Mouse (Mus musculus) liver (tissue): ENCODE results near the gene Sphkap.

ENCODE experiments used
- DNase-seq: peaks from one replicate; pipeline ENCODE4 v3.0.0-alpha.2; 2020; ENCODE audit warnings: mixed read lengths

The Sphkap gene

DNA sequence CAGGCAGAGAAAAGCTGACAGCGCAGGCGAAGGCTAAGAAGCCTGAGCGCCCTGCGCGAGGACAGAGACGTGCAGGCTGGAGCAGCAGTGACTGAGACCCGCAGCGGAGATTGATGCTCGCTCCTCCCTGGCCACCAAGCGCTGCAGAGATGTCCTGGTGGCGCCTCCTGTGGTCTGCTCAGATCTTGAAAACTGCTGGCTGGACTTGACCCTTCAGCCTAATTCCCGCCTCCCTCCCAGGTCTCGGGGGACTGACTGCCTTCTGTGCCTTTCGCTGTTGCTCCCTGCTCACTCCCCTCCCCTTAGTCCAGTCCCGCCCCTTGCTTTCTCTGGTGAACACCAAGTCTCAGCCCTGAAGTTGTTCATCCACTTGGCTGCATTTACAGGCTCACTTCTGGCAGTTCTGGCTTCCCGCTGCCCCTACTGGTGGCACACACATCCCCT lies at the start of gene Sphkap:
TSS of gene Sphkap (minus strand) at position 180 of the 444 bp plus-strand sequence.
- peak; percentile 19 for DNase-seq

DNA sequence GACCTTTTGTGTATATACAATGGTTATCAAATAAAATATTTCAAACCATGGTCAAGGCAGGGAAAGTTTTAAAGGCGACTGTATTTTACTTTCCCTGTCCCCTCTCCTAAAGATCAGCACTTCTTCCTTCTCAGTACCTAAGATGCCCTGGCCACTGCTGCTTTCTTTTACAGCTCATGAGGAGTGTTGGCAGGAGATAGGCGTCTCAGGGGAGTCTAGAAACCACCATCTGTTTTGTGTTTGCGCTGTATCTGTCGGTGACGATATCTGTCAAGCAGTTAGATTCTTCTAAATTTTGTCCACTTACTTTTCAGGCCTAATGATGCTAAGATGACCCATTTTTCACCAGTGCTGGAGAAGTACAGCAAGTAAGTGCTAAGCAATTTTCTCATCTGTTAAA lies 43.3 kb upstream of the Sphkap start:
- no peak for DNase-seq

DNA sequence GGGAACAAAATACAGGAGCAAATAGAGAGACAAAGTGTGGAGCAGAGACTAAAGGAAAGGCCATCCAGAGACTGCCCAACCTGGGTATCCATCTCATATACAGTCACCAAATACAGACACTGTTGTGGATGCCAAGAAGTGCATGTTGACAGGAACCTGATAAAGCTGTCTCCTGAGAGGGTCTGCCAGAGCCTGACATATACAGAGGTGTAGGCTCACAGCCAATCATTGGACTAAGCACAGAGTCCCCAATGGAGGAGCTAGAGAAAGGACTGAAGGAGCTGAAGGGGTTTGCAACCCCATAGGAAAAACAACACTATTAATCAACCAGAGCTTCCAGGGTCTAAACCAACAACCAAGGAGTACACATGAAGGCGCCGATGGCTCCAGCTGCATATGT lies 32.4 kb upstream of the Sphkap start:
- no peak for DNase-seq

DNA sequence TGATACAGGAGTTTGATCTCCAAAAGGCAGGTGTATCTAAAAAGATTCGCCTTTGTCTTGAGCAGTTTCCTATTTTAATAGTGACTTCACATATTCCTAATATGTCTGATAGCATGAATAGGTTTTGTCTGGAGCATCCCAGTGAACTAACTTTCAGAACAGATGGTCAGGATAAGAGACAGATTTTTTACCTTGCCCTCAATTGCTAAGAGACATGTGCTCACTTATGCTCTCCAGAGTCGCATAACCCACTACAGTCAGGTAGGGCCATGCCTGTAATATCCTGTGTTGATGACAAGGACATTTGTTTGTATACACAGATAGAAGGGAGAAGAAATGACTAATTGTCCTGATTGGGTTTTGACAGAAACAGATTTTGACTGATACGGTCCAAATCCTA lies 25.9 kb upstream of the Sphkap start:
- no peak for DNase-seq

DNA sequence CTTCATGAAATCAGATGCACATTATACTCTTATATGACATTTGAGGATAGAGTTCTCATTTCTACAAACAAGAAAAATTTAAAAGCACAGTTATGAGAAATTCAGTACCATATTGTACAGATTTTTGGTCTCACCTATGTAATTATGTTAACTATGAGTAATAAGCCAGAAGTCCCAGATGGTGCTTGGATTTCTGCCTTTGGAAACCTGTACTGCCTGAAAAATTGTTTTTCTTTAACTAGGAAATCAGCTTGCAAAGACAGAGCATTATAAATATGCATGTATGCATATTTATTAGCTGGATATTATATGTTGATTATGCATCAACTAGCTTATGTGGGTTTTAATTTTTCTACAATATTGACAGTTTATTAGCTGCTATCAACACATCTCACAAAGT lies 21.9 kb upstream of the Sphkap start:
- no peak for DNase-seq

DNA sequence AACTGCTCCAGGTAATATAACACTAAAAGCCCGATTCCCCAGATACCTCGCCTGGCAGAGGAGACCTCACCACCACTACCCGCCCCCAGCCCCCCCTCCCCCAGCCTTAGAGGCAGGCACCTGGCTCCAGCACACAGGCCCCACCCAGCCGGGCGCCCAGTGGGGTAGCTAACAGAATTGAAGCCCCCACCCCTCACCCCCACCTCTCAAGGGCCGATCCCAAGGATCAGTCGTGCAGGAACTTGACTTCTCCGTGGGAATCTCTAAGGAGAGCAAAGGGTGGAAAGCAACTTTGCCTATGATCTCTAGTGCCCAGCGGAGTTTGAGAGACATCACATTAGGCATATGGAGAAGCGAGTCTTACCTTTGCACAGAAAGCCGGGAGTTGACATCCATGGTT lies 384 bp downstream of the Sphkap start:
- no peak for DNase-seq

DNA sequence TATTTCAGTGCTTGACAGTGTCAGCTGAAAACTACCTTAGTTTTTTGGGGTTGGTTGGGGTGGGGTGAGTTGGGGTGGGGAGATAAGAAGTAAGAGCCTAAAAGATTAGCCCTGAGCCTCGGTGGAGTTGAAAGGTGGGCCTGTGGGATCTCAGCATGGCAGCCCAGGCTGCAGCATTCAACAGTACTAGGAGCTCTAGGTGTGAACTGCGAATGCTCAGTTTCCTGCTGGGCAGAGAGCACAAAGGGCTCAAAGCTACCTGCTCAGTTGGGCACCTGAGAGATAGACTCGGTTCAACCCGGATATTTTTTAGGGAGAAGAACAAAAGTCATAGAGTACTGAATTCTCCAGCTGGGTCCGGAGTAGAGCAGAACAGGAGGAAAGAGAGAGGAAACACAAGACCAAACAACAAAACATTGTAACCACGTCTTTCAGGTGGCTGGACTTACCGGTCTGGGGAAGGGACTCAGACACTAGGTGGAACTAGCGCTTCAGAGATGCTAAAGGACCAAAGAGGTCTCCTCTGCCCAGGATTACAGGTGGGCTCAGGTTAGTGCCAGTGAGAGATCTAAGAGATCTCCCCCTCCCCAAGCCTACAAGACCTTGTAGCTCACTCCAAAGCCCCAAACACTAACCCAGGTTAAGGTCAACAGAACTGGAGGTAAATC lies 984 bp downstream of the Sphkap start:
- DNase-seq, result no peak

DNA sequence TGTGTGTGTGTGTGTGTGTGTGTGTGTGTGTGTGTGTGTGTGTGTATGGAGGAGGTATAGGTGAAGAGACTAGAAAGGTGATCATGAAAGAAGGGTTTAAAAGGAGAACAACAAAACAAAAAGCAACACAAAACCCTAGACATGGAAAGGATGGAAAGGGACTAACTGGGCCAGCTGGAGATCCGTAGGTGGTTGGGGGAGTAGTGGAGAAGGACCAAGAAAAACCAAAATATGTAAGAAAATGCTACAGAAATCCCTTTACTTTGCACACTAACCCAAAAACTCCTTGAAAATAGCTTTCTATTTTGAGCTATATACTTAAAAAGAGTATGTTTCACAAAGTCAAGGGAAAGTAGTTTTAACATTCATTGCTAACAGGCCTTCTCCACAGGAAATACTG lies 6.9 kb downstream of the Sphkap start:
- no peak for DNase-seq

DNA sequence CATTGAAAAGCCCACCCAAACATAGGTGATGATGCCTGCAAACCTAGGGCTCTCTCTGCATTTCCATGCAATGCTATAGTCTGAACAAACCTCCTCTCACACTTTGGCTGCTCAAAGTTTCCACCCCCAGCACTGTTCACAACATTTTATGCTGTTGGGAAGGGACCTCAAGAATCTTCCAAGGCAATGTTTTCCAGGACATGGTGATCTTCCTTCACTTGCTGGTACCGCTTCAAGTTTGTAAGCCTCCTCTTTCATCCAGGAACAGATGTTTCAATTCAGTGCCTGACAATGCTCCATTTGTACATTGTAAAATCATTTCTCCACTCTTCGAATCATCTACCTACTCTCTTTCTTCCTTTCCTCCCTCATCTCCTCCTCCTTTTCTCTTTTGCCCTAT lies 11.7 kb downstream of the Sphkap start:
- no peak for DNase-seq

DNA sequence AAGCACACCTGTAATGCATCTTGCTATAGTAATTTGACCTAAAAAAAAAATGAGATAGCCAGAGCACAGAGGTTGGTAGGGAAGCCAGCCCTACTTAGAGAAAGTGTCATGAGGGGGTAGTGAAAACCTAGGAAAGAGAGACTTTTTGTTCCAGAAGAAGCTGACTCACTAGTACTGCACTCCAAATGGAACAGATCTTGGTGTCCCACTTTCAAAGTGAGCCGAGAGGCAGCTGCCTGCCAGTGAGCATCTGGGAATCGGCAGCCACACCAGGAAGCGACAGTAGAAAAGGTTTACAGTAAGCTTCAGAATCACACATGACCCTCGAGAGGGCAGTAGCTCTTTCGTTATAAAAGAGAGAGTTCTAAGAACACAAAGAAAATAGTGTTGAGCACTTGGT lies 12.4 kb downstream of the Sphkap start:
- no peak for DNase-seq

DNA sequence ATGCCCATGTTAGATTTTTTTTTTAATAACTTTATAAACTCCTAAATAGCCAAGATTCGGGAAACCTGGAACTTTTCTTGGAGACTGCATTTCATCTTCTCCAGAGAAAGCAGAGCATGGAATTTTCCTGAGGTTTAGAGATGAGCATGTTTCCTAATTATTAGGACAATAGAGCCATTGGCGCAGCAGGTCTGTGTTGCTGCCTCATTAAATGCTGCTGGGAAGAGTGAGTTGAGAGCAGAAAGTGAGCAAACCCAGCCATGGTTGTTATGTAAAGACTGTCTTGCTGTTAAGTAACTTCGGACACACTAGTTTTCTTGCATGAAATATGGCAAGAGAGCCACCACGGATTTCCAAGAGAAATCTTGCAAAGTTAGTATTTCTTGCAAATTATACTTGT lies 18.6 kb downstream of the Sphkap start:
- no peak for DNase-seq

DNA sequence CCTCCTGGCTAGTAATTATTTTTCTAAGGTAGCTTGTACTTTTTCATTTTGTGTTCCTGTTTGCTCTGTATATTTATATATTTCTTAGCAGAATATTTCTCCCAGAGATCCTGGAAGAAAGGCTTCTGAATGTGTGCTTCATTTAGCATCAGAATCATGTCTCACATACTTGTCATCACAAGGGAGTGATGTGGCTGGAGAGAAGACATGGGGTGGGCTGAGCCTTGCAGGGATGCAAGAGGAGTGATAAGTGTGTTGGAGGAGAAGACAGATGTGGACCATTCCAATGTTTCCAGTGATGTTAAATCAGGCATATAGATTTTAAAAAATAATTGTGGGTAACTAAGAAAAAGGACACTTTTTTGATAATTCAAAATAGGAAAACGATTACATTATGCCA lies 30.6 kb downstream of the Sphkap start:
- no peak for DNase-seq

DNA sequence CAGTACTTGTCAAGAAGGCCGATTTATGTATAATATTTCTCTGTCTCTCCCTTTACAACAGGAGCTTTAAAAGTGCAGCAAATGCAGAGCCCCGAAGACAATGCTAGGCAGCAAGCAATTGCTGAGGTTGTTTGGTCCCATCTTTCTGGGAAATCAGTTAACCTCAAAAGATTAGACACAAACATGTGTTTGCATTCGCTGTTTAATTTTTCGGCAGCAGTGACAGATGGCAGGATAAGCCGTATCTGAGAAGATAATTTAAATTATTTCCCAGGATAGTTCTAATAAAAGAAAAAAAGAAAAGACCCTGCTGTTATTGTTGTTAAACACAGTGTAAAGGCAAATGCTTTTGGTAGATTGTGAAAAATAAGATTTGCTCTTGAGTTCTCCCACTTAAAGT lies 41.5 kb downstream of the Sphkap start:
- DNase-seq, result no peak

DNA sequence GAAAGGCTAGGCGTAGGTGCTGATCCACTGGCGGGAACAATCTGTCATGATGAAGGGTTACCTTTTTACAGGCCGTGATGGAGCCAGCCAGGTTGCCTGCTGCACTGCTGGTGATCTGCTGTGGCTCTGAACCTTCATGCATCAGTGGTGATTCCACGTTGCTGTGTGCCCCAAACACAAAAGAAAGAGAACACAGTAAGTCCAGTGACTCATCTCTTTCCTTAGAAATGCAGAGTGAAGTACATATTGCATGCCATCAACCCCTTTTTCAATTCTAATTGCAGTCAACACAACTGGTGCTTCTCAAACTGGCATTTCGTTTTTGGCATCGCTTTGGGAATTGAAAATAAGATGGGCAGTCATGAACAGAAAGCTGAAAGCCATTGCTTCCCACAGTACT lies 45.8 kb downstream of the Sphkap start:
- no peak for DNase-seq

DNA sequence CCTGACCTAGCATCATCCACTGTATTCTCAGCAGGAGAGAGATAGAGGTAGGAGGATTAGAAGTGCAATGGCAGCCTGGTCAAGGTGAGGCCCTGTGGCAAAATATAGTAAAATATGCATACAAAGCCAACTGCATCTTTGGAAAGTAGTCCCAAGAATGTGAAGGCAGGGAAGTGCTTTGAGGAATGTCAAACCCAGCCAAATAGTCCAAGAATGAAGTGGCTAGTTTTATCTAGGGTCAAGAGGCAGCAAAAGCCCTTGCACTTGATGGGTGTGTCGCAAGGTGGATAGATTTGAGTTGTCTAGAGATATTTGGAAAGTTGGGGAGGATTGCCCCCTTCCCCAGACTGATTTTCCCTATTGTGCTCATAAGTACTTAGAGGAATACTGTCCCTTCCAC lies 61.5 kb downstream of the Sphkap start:
- DNase-seq, result no peak

DNA sequence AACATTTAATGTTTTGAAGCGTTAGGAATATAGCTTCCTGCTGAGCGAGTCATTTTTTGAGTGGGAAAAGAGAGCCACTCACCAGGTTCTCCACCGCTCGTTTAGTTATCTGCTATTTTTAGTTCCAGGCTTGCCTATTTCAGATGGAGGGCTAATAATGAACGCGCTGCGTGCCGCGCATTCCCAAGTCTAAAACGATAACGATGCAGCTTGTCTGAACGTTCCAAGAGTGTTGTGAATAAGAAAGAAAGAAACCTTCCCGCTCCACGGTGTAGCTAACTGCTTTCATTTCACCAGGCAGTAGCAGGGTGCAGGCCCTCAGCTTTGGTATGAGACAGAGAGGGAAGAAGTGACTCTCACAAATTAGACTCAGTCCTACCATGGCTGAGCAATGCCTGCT lies 62.4 kb downstream of the Sphkap start:
- DNase-seq, result no peak

DNA sequence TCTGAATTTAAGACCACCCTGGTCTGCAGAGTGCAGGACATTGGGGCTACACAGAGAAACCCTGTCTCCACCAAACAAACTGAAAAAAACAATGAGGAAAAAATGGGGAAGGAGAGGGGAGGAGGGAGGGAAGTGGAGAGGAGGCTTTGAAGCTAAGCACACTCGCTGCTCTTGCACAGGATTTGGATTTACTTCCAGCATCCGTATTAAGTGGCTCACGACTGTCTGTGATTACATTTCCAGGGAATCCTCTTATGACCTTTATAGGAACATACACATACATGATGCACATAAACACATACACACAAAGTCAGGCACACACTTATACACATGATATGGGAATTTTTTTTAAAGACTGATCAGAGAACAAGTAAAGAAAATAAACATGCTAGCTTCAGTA lies 62.9 kb downstream of the Sphkap start:
- DNase-seq, result no peak

DNA sequence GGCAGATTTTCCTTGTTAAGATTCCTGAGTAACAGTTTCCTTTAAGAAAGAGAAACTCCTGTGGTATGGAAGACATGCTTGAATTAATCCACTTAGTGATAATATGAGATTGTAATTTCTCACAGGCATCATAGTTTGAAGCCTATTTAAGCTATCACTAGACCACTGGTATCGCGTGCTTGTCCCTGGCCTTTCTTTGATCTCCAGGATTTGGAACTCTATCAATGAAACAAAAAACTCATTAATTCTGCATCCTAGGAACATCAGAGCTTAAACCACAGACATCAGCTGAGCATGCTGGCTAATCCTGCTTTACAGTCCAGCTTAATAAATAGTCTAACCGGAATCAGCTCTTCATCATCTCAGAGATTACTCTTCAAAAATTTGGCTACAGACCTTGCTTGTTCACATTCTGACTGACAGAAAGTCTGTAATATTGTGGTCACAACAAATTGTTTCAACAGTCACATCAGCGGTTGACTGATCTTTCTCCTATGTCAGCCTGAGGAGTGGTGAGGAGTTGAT lies 65.2 kb downstream of the Sphkap start:
- DNase-seq, result no peak

DNA sequence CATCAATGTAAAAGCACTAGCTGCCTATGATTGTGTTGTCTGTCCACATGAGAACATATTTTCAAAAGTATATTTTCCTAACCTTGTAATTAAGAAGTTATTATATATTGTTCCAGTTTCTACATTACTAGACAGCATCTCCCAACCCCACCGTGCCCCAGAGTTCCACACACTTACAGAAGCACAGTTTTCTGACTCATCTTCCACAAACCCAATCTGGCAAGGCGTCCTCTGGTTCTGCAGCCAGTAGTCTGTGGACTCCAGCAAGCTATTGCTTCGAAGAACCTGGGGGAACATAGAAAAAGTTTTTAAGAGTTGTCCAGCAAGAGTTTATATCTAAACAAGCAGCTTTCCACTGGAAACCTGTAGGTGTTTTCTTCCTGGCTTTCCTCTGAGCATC lies 68.6 kb downstream of the Sphkap start:
- DNase-seq, result no peak

DNA sequence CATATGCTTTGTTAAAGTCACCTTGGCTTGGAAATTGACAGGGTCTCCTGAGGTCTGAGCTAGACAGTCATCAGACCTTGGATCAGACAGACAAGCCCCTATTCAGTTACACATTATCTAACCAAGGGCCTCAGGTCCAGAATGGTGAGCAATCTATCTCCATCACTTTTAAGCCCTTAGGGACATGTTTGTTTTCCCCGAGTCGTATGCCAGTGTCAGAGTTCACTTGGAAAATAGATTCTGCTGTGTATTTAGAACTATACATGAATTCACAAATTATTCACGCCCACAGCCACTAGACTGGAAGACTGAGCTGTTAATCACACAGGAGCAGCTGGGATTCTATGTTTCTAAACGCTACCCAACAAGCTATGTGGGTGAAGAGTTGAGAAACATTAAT lies 91.1 kb downstream of the Sphkap start:
- no peak for DNase-seq

DNA sequence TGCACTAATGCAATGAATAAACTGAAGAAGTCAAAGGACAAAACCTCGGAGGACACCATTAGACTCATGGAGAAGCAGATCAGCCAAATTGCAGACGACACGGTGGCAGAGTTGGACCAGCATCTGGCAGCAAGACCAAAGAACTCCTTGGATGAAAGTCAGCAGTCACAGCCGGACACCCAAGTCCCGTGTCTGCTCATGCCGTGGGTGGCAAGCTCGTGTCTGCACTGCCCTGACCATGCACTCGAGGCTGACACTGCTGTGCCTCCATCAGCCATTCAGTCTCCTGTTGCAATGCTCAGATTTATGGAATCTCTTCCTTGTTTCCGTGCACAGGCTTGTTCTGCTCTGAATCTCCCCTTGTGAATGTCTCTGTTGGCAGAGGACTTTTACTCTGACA lies 92.9 kb downstream of the Sphkap start:
- no peak for DNase-seq

DNA sequence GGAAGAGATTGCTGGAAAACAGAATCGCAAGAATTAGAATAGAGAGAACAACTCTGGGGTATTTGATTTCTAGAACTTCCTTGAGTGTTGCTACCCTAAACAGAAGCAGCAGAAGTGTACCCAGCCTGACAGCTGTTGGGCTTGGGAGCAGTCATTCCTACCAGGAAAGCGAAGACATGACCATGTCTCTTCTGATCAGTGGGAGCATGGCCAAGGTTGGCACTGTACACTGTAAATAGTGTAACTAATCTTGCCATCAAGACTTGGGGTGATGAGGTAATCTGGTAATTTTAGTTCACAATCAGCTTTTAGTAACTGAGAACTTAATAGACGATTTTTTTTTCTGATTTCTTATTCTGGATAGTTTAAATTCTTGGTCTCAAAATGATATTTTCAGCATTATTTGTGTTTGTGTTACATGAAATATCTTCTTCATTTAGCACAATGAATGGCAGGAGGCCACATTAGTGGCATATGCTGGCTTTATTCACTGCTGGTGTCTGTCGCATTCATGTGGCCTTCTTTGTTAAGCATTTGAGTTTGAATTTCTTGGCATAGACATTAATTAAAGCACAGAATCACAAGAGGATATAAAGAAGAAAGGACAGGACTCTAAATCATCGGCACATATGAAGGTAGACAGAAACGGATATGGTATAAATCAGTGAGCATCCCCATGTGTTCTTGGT lies 96.2 kb downstream of the Sphkap start:
- no peak for DNase-seq

DNA sequence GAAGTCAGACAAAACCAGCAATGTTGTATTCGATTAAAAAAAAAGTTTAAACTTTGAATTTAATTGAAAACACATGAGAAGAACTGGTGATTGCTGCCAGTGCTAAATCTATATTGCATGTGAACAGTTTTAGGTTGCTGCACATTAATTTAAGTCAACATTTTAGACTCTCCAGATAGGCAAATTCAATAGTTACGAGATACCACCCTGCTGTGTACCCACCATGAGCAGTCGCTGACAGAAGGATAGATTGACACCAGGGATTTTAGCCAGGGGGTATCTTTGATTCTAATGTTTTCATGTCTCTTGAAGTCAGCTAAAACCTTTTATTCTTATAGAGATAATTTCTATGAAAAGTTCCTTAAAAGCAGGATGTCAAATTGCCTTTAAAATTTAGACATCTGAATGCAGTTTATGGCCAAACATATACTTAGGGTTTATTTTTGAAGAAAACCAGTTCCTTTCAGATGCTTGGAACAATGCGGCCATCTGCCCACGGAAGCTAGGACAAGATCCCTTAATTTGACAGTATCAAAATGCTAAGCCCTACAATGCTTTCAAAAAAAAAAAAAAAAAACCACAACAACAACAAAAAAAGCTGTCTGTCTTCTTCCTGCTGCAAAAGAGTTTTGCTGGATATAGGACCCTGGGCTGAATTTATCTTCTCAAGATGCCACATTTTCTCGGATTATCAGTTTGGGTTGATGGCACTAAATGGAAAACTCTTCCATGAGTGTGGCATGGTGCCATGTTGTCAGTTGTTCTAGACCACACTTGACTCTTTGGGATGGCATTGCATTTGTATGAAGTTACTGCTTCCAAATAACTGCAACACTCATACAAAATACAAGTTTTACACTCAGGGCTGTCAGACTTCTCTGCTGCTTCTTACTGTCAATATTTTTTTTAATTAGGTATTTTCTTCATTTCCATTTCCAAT lies 110.6 kb downstream of the Sphkap start:
- DNase-seq, result no peak

DNA sequence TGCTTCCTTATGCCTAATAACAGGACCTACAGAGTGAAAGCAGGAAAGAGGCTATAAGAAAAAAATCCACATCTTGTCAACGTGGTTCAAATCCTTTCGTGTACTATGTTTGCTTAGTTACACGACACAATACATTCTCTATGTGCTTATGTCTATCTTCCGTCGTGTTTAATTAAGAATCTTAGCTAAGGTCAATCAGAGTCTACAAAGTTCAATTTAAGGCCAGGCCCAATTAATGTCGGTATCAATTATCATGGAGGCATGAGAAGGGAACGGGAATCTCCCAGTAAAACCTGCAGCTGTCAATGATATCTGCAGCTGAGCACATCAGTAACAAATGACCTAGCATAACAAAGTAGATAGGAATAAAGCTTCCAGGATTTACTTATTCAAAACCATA lies 122.1 kb downstream of the Sphkap start:
- no peak for DNase-seq
